Mouse (Mus musculus) megakaryocyte-erythroid progenitor cell, adult 5 weeks (primary cell): Measurements from ENCODE around the gene Lbr. TPM values are rescaled to one million over a fixed set of nuclear protein-coding genes. Genes with fewer than 3 reads are reported as not detected.

Source experiments
- polyA plus RNA-seq: library from polyadenylated mRNA; stranded (reverse); fragments of >175 nt; gene quantifications from 2 replicates; pipeline ENCODE4 v1.2.3, GENCODE M21; 2012

Gene Lbr
- 57.3 and 68.9 TPM in 2 replicates for polyA plus RNA-seq

GRCm38 (mm10) chr1:181842781-181843180 is at the start of gene Lbr:
Gene Lbr, minus strand, starts transcription at chr1:181843046.

Other genes starting within 250 kb of the Lbr start
- gene Enah, start 176.9 kb upstream of the Lbr start, polyA plus RNA-seq, result 5.9 and 11.9 TPM in 2 replicates